Mouse (Mus musculus) embryonic facial prominence, embryonic 10.5 days (tissue): ENCODE measurements around the gene Olfr1276. TPM values are rescaled to one million over a fixed set of nuclear protein-coding genes. Genes with fewer than 3 reads are reported as not detected.

Experiments
- DNase-seq: peaks from one replicate; pipeline ENCODE4 v3.0.0-alpha.2; 2017; ENCODE audit warnings: low spot score
- H3K27ac ChIP-seq: fragments of 300-500 bp; sonication (generic); replicated peaks from 2 replicates; pipeline ENCODE4 v1.5.1; 2016; ENCODE audit warnings: mild to moderate bottlenecking
- H3K27me3 ChIP-seq: fragments of 300-500 bp; sonication (generic); replicated peaks from 2 replicates; pipeline ENCODE4 v1.6.1; 2016; ENCODE audit warnings: low read depth, mild to moderate bottlenecking; ENCODE audit not compliant: poor library complexity, severe bottlenecking
- H3K36me3 ChIP-seq: fragments of 300-500 bp; sonication (generic); replicated peaks from 2 replicates; pipeline ENCODE4 v1.6.1; 2016; ENCODE audit warnings: mild to moderate bottlenecking, moderate library complexity
- H3K4me1 ChIP-seq: fragments of 300-500 bp; sonication (generic); 2 replicates; pipeline ENCODE4 v1.6.1; 2016
- H3K4me3 ChIP-seq: fragments of 300-500 bp; sonication (generic); 2 replicates; pipeline ENCODE4 v1.5.1; 2016; ENCODE audit warnings: mild to moderate bottlenecking, moderate library complexity
- H3K9me3 ChIP-seq: fragments of 300-500 bp; sonication (generic); 2 replicates; pipeline ENCODE4 v1.6.1; 2016; ENCODE audit warnings: mild to moderate bottlenecking
- WGBS: fragments of 180-500 bp; shearing (Covaris S2); methylation state at CpG from one replicate; pipeline ENCODE4 v1.1.7; 2016; 5-methylcytosine and 5-hydroxymethylcytosine counted together
- polyA plus RNA-seq: library from polyadenylated mRNA; unstranded; fragments of >200 nt; fragmentation: Nextera tagmentation; extraction: Ambion mirVana; gene quantifications from 2 replicates; pipeline ENCODE4 v1.2.1, GENCODE M21; 2016

Olfr1276 gene
- not detected in 2 replicates for polyA plus RNA-seq

DNA sequence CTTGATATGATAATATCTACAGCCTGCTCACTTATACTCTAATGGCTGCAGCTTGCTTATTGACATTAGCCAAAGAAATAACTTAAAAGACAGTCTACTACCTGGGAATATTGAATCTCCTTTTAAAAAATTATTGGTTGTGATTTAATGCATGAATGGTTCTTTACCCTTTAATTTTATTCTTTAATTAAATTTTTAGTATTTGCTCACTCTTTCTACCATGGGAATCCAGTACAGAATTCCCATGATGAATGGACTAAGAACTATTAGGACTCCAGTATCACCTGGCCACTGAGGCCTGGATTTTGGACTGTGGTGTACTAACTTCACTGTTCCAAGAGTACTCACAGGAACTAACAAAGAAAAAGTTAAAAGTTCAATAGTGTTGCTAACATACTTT is at the start of gene Olfr1276:
Olfr1276 (plus strand) TSS at position 301 of the 400 bp plus-strand sequence.
- H3K36me3 ChIP-seq, result no peaks in the 10 kb centered on the region
- no peaks in the 10 kb centered on the region for H3K9me3 ChIP-seq
- no peak within 1 kb of the TSS for H3K4me3 ChIP-seq
- H3K27ac ChIP-seq, result no peak within 1 kb of the TSS
- H3K4me1 ChIP-seq, result no peaks in the 10 kb centered on the region
- no peak for DNase-seq
- H3K27me3 ChIP-seq, result no peaks in the 10 kb centered on the region

DNA sequence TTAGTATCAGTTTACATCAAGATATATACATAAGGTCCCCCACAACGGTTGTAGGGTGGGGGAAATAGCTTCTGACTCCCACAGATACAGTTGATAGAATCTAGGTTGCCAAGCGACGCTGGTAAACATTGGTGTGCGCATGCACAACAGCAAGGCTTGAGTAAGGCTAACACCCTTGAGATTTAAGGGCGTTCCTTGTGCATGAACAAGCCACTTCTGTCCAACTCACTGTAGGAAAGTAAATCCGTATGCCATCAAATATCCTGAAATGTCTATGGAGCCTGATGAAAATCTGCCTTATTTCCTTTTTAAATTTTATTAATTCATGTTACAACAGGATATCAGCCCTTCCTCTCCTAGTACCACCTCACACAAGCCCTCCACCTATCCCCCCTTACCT is 24.8 kb upstream of the Olfr1276 start, which contains the start of gene 4930430A15Rik:
4930430A15Rik (minus strand) TSS at position 101 of the 400 bp plus-strand sequence.
- WGBS, result 87% methylated on average over 6 of the region's 6 CpGs
- no peak within 1 kb of the TSS for H3K4me3 ChIP-seq

DNA sequence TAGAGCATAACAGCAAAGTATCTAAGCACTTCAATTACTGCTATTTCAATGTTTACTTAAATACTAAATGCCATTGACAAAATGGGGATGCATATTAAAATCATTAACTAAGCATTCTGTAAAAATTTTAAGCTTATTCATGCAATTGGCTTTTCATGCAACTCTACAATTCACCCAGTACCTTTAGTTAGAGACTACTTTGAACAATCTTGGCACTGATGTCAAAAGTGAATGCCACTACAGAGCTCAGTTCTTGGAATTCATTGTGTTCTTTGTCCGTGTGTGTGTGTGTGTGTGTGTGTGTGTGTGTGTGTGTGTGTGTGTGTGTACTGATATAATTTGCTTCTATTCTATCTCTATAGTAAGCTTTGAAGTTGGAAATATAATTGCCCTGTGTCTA is 19.1 kb upstream of the Olfr1276 start, which contains the start of gene Olfr1275:
Olfr1275 (minus strand) TSS at position 101 of the 400 bp plus-strand sequence.
- H3K36me3 ChIP-seq, result no peaks in the 10 kb centered on the region
- H3K4me1 ChIP-seq, result no peaks in the 10 kb centered on the region
- H3K27me3 ChIP-seq, result no peaks in the 10 kb centered on the region
- H3K27ac ChIP-seq, result no peak within 1 kb of the TSS
- no peak for DNase-seq
- no peak within 1 kb of the TSS for H3K4me3 ChIP-seq
- no peaks in the 10 kb centered on the region for H3K9me3 ChIP-seq
- 89% methylated on average over 1 of the region's 1 CpGs for WGBS

More for the DNA sequence above, 24.8 kb upstream of the Olfr1276 start, which contains the start of gene 4930430A15Rik:
- Histone ChIP-seq H3K4me1 (no peaks in the 10 kb centered on the region), H3K9me3 (no peaks in the 10 kb centered on the region), H3K27ac (no peak within 1 kb of the TSS), H3K27me3 (no peaks in the 10 kb centered on the region), H3K36me3 (no peaks in the 10 kb centered on the region)
- DNase-seq, result no peak

DNA sequence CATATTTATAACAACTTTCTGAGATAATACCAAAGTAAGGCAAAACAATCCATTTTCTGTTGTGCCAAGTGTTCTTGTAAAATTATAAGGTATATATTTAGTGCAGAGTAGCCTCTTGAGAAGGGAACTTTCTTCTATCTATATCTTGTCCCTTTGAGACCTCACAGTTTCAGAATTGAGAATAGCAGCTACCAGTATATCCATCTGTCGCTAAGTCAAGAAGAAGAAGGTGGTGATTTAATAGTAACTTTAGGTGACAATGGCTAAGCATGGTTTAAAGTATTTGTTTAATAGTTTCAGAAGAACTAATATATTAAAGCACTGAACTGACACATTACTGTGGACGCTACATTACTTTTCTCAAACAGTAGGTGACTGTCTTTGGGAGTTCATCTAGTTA is 19.7 kb downstream of the Olfr1276 start, which contains the start of gene Olfr1277:
Olfr1277 (minus strand) TSS at position 101 of the 400 bp plus-strand sequence.
- H3K9me3 ChIP-seq, result no peaks in the 10 kb centered on the region
- 83% methylated on average over 2 of the region's 2 CpGs for WGBS

DNA sequence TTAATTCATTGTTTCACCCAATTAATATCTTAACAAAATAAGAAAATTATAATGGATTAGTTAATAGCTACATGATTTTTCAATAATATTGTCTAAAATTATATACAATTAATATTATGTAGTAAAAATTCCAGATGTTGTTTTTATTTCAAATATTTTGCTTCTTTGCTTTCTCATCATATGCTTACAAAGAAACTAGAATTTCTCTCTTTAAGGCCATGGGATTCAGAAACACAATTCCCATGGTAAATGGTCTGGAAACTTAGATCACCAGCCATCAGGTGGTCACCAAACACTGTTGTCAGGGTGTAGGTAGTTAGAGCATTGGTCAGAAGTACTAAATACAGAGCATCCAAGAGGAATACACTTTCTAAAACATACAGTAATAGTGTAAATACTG is 35.5 kb downstream of the Olfr1276 start, which contains the start of gene Olfr1278:
Olfr1278 (plus strand) TSS at position 301 of the 400 bp plus-strand sequence.
- no peaks in the 10 kb centered on the region for H3K36me3 ChIP-seq
- no peak within 1 kb of the TSS for H3K4me3 ChIP-seq
- no peak within 1 kb of the TSS for H3K27ac ChIP-seq
- H3K27me3 ChIP-seq, result no peaks in the 10 kb centered on the region
- no peaks in the 10 kb centered on the region for H3K9me3 ChIP-seq
- H3K4me1 ChIP-seq, result no peaks in the 10 kb centered on the region
- no peak for DNase-seq

More for the DNA sequence above, 19.7 kb downstream of the Olfr1276 start, which contains the start of gene Olfr1277:
- H3K4me1 ChIP-seq, result no peaks in the 10 kb centered on the region
- DNase-seq, result no peak
- no peak within 1 kb of the TSS for H3K27ac ChIP-seq
- no peaks in the 10 kb centered on the region for H3K36me3 ChIP-seq
- H3K27me3 ChIP-seq, result no peaks in the 10 kb centered on the region
- H3K4me3 ChIP-seq, result no peak within 1 kb of the TSS

GRCm38 (mm10) chr2:111298541-111298940 is 44.2 kb downstream of the Olfr1276 start:
- H3K4me1 ChIP-seq, result no peaks in the 10 kb centered on the region
- no peak overlapping the region for H3K27ac ChIP-seq
- no peaks in the 10 kb centered on the region for H3K27me3 ChIP-seq
- no peaks in the 10 kb centered on the region for H3K9me3 ChIP-seq
- no peaks in the 10 kb centered on the region for H3K36me3 ChIP-seq
- no peak overlapping the region for H3K4me3 ChIP-seq
- DNase-seq, result no peak

GRCm38 (mm10) chr2:111300374-111300773 is 46.1 kb downstream of the Olfr1276 start, which contains the start of gene Olfr1279:
Olfr1279 (plus strand) TSS chr2:111300635.
- no peak within 1 kb of the TSS for H3K27ac ChIP-seq
- H3K9me3 ChIP-seq, result no peaks in the 10 kb centered on the region
- H3K4me1 ChIP-seq, result no peaks in the 10 kb centered on the region
- H3K27me3 ChIP-seq, result no peaks in the 10 kb centered on the region
- no peaks in the 10 kb centered on the region for H3K36me3 ChIP-seq
- no peak for DNase-seq
- H3K4me3 ChIP-seq, result no peak within 1 kb of the TSS

Other genes with a start within 250 kb of the Olfr1276 start
- gene Gm13941, start 148.5 kb upstream of the Olfr1276 start, polyA plus RNA-seq, result not detected in 2 replicates
- not detected in 2 replicates for gene Gm15130, start 101.6 kb upstream of the Olfr1276 start, polyA plus RNA-seq
- gene 4930430A15Rik, start 24.9 kb upstream of the Olfr1276 start, polyA plus RNA-seq, result not detected in 2 replicates
- gene Olfr1275, start 19.2 kb upstream of the Olfr1276 start, polyA plus RNA-seq, result not detected in 2 replicates
- not detected in 2 replicates for gene Olfr1277, start 19.6 kb downstream of the Olfr1276 start, polyA plus RNA-seq
- not detected in 2 replicates for gene Olfr1278, start 35.6 kb downstream of the Olfr1276 start, polyA plus RNA-seq
- gene Olfr1279, start 46.1 kb downstream of the Olfr1276 start, polyA plus RNA-seq, result not detected in 2 replicates
- not detected in 2 replicates for gene Olfr1280, start 59.5 kb downstream of the Olfr1276 start, polyA plus RNA-seq
- gene Olfr1281, start 72.0 kb downstream of the Olfr1276 start, polyA plus RNA-seq, result not detected in 2 replicates
- gene Olfr1282, start 81.6 kb downstream of the Olfr1276 start, polyA plus RNA-seq, result not detected in 2 replicates
- not detected in 2 replicates for gene Olfr1283, start 112.3 kb downstream of the Olfr1276 start, polyA plus RNA-seq
- not detected in 2 replicates for gene Olfr1284, start 121.0 kb downstream of the Olfr1276 start, polyA plus RNA-seq
- gene Olfr1286, start 168.6 kb downstream of the Olfr1276 start, polyA plus RNA-seq, result not detected in 2 replicates
- not detected in 2 replicates for gene Olfr1287, start 194.6 kb downstream of the Olfr1276 start, polyA plus RNA-seq
- not detected in 2 replicates for gene Olfr1288, start 219.6 kb downstream of the Olfr1276 start, polyA plus RNA-seq
- not detected in 2 replicates for gene Olfr1289, start 226.3 kb downstream of the Olfr1276 start, polyA plus RNA-seq
- gene Olfr1290, start 239.3 kb downstream of the Olfr1276 start, polyA plus RNA-seq, result not detected in 2 replicates
- not detected in 2 replicates for gene Olfr1291-ps1, start 242.7 kb downstream of the Olfr1276 start, polyA plus RNA-seq